Mouse (Mus musculus) embryonic fibroblast, embryonic 13.5 days (primary cell): ENCODE results near the gene Kcna10.

Experiments
- CTCF ChIP-seq: IDR thresholded peaks from 2 replicates; pipeline ENCODE4 v1.5.1; 2011; ENCODE audit warnings: mild to moderate bottlenecking, control low read depth, low read length, moderate library complexity, borderline replicate concordance; ENCODE audit not compliant: insufficient read depth
- POLR2A ChIP-seq: IDR thresholded peaks from 2 replicates; pipeline ENCODE4 v1.6.1; 2011; ENCODE audit warnings: low read depth, mild to moderate bottlenecking, control low read depth, low read length, moderate library complexity

DNA sequence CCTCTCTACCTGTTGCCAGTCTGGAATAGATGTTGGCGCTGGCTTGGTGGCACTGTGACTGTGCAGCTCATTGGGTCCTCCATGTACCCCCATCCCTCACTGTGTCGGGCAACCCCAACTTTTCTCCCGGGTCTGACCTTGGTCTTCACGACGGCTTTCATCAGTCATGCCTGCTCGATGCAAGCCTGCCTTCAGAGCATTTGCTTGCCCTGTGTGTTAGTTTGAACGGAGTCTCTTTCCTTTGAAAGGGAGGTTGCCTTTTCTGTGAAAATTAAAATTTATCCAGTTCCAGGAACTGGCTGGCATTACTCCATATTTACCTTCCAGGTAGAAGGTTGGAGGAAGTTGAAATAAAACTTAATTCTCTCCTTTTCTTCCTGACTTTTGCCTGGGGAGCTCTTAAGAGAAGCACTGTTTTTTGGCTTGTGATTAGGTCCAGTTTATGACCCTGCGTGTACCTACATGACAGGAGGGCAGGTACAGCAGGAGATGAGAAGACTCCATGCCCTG, 55.7 kb downstream of the Kcna10 start:
- no peak for TF ChIP-seq POLR2A
- TF ChIP-seq CTCF: no peak
